Mouse (Mus musculus): ENCODE results near the gene Rnf180. TPM values are rescaled to one million over a fixed set of nuclear protein-coding genes. Genes with fewer than 3 reads are reported as not detected.

Gene Rnf180
- polyA plus RNA-seq, 1 experiment from 2014 or later, result 0.51 TPM

- no peaks in the 10 kb centered on the region for H3K9me3 ChIP-seq (replicated peaks)
- H3K36me3 ChIP-seq (replicated peaks), result no peaks in the 10 kb centered on the region
- H3K4me3 ChIP-seq (replicated peaks), result no peak overlapping the region
- H3K27me3 ChIP-seq, result no peaks in the 10 kb centered on the region
- no peak overlapping the region for H3K27ac ChIP-seq (replicated peaks)
- 63% methylated on average over 3 of the region's 3 CpGs for WGBS (ENCODE audit: insufficient replicate concordance)
- ATAC-seq (ENCODE audit: insufficient read depth), result no peak
- H3K4me2 ChIP-seq, result no peak overlapping the region
- H3K9ac ChIP-seq, result no peak overlapping the region
- no peaks in the 10 kb centered on the region for H3K4me1 ChIP-seq (replicated peaks)
Observed at GRCm38 (mm10) chr13:105122092-105122491, 172.5 kb downstream of the Rnf180 start.

GRCm38 (mm10) chr13:105121617-105122016, 173.0 kb downstream of the Rnf180 start:
- Histone ChIP-seq H3K4me2 (no peak overlapping the region), H3K4me3 (replicated peaks) (no peak overlapping the region), H3K36me3 (replicated peaks) (no peaks in the 10 kb centered on the region), H3K9ac (no peak overlapping the region), H3K9me3 (replicated peaks) (no peaks in the 10 kb centered on the region), H3K4me1 (replicated peaks) (no peaks in the 10 kb centered on the region), H3K27ac (replicated peaks) (no peak overlapping the region), H3K27me3 (no peaks in the 10 kb centered on the region)
- ATAC-seq (ENCODE audit: insufficient read depth), result no peak

- Histone ChIP-seq H3K36me3 (replicated peaks) (no peaks in the 10 kb centered on the region), H3K27ac (replicated peaks) (no peak overlapping the region), H3K4me1 (replicated peaks) (no peaks in the 10 kb centered on the region), H3K4me3 (replicated peaks) (no peak overlapping the region), H3K9me3 (replicated peaks) (no peaks in the 10 kb centered on the region), H3K27me3 (no peaks in the 10 kb centered on the region), H3K9ac (no peak overlapping the region), H3K4me2 (no peak overlapping the region)
- 31% methylated on average over 6 of the region's 6 CpGs for WGBS (ENCODE audit: insufficient replicate concordance)
- peak; percentile 58; the same call in 1 of the 2 replicates for ATAC-seq (ENCODE audit: insufficient read depth)
Observed at GRCm38 (mm10) chr13:105111599-105111998, 183.0 kb downstream of the Rnf180 start.

GRCm38 (mm10) chr13:105104385-105104784, 190.2 kb downstream of the Rnf180 start:
- H3K9ac ChIP-seq, result no peak overlapping the region
- H3K4me3 ChIP-seq (replicated peaks), result no peak overlapping the region
- H3K27ac ChIP-seq (replicated peaks), result no peak overlapping the region
- H3K4me1 ChIP-seq (replicated peaks), result no peaks in the 10 kb centered on the region
- no peaks in the 10 kb centered on the region for H3K9me3 ChIP-seq (replicated peaks)
- WGBS (ENCODE audit: insufficient replicate concordance), result 23% methylated on average over 2 of the region's 2 CpGs
- no peaks in the 10 kb centered on the region for H3K36me3 ChIP-seq (replicated peaks)
- ATAC-seq (ENCODE audit: insufficient read depth), result no peak
- H3K4me2 ChIP-seq, result no peak overlapping the region
- H3K27me3 ChIP-seq, result no peaks in the 10 kb centered on the region

GRCm38 (mm10) chr13:105100705-105101104, 193.9 kb downstream of the Rnf180 start:
- no peak overlapping the region for H3K4me2 ChIP-seq
- no peak for ATAC-seq (ENCODE audit: insufficient read depth)
- H3K4me1 ChIP-seq (replicated peaks), result no peaks in the 10 kb centered on the region
- no peaks in the 10 kb centered on the region for H3K9me3 ChIP-seq (replicated peaks)
- no peaks in the 10 kb centered on the region for H3K27me3 ChIP-seq
- H3K36me3 ChIP-seq (replicated peaks), result no peaks in the 10 kb centered on the region
- H3K4me3 ChIP-seq (replicated peaks), result no peak overlapping the region
- no peak overlapping the region for H3K9ac ChIP-seq
- 81% methylated on average over 4 of the region's 4 CpGs for WGBS (ENCODE audit: insufficient replicate concordance)
- H3K27ac ChIP-seq (replicated peaks), result no peak overlapping the region

- 57% methylated on average over 2 of the region's 2 CpGs for WGBS (ENCODE audit: insufficient replicate concordance)
- Histone ChIP-seq H3K9ac (no peak overlapping the region), H3K4me1 (replicated peaks) (no peaks in the 10 kb centered on the region), H3K27me3 (no peaks in the 10 kb centered on the region), H3K4me3 (replicated peaks) (no peak overlapping the region), H3K27ac (replicated peaks) (no peak overlapping the region), H3K36me3 (replicated peaks) (no peaks in the 10 kb centered on the region), H3K4me2 (no peak overlapping the region), H3K9me3 (replicated peaks) (no peaks in the 10 kb centered on the region)
- ATAC-seq (ENCODE audit: insufficient read depth), result no peak
Observed at GRCm38 (mm10) chr13:105096316-105096715, 198.3 kb downstream of the Rnf180 start.

GRCm38 (mm10) chr13:105089276-105089675, 205.3 kb downstream of the Rnf180 start:
- Histone ChIP-seq H3K4me3 (replicated peaks) (no peak overlapping the region), H3K4me1 (replicated peaks) (no peaks in the 10 kb centered on the region), H3K27ac (replicated peaks) (no peak overlapping the region), H3K36me3 (replicated peaks) (no peaks in the 10 kb centered on the region), H3K9ac (no peak overlapping the region), H3K9me3 (replicated peaks) (no peaks in the 10 kb centered on the region), H3K27me3 (no peaks in the 10 kb centered on the region), H3K4me2 (no peak overlapping the region)
- ATAC-seq (ENCODE audit: insufficient read depth), result no peak
- 62% methylated on average over 3 of the region's 3 CpGs for WGBS (ENCODE audit: insufficient replicate concordance)

- no peak within 1 kb of the TSS for H3K9ac ChIP-seq
- H3K4me3 ChIP-seq (replicated peaks), result no peak within 1 kb of the TSS
- no peaks in the 10 kb centered on the region for H3K4me1 ChIP-seq (replicated peaks)
- no peaks in the 10 kb centered on the region for H3K36me3 ChIP-seq (replicated peaks)
- no peak for ATAC-seq (ENCODE audit: insufficient read depth)
- no peaks in the 10 kb centered on the region for H3K27me3 ChIP-seq
- no peaks in the 10 kb centered on the region for H3K9me3 ChIP-seq (replicated peaks)
- WGBS (ENCODE audit: insufficient replicate concordance), result 77% methylated on average over 10 of the region's 10 CpGs
- no peak within 1 kb of the TSS for H3K4me2 ChIP-seq
- no peak within 1 kb of the TSS for H3K27ac ChIP-seq (replicated peaks)
Observed at GRCm38 (mm10) chr13:105081862-105082261, 212.8 kb downstream of the Rnf180 start, which contains the start of gene 4933425L06Rik. TSS of gene 4933425L06Rik (plus strand) at chr13:105082122.

Other genes starting within 250 kb of the Rnf180 start
- 0.31 and 0.46 TPM in 2 replicates for gene Rgs7bp, start 239.9 kb downstream of the Rnf180 start, polyA plus RNA-seq (2015; fragmentation: Nextera tagmentation; extraction: Ambion mirVana)
- gene 4933425L06Rik, start 212.7 kb downstream of the Rnf180 start, polyA plus RNA-seq (2015; fragmentation: Nextera tagmentation; extraction: Ambion mirVana), result not detected in 2 replicates
- gene Htr1a, start 148.8 kb upstream of the Rnf180 start, polyA plus RNA-seq (2015; fragmentation: Nextera tagmentation; extraction: Ambion mirVana), result not detected in 2 replicates

Measured in liver, embryonic 15.5 days (tissue).